8 mouse cellular contexts compared by ENCODE assay signal in the genomic region with DNA sequence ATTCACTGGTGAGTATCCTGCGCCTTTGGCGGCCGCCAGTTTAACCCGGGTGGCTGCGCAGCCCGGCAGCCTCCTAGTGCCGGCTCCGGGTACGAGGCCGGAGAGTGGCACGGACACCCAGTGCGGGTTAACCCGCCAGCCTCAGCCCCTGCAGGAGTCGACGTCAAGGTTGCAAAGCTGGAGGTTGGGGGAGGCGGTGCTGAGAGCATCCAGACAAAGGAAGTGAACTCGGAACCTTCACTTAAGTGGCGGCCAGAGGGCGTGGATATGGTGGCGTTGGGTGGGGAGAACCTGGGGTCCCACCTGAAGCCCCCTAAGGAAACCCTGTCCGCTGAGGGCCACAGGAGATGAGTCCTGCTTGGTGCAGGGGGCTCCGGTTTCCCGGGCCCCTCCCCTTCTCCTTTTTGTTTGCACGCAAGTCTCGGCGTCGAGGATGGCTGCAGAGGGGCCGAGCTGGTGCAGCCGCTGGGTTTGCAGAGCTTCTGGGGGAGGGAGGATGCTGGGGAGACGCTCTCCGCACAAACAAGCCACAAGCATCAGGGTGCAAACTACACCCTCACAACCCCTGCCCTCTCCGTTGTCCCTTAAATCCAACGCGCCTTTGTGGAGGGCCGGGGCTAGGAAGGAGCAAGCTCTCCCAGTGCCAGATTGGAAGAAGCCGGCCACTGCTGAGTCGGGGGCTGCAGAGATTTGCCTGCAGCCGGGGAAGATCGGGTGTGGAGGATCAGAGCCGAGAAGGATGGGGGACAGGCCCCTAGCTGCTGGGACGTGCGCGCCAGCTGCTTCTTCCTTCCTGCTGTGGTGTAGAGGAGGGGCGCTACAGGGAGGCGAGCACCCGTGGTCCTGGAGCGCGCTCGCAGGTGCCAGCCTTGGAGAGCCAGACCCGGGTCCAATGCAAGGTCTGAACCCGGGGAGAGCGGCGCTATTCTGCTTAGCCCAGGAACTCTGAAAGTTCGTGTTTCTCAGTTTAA. TPM values are rescaled to one million over a fixed set of nuclear protein-coding genes. Genes with fewer than 3 reads are reported as not detected.
DNase-seq lines count a peak whose midpoint lies in the region; ATAC-seq and TF ChIP-seq lines count a peak whose summit lies in the region.

No protein-coding gene starts in this region.

- H3K4me2 ChIP-seq in liver, embryonic 15.5 days, result peak overlapping the region; percentile 75

- peak overlapping the region; percentile 98 for H3K27ac ChIP-seq in heart, adult 2 months
- H3K27ac ChIP-seq in liver, embryonic 15.5 days (replicated peaks), result 0 out of 2 replicates have a peak overlapping the region, but pooled peaks have one; percentile 48

- no peaks in the 10 kb centered on the region for H3K9me3 ChIP-seq in liver, embryonic 15.5 days (replicated peaks)

- no peak for TF ChIP-seq POLR2A in heart, adult 2 months (IDR thresholded peaks at IDR 0.05; ENCODE audit: insufficient read depth, low read depth, low read length)

- peak overlapping the region; percentile 88 for H3K4me3 ChIP-seq in heart, adult 2 months
- peak overlapping the region; percentile 56 for H3K4me3 ChIP-seq in liver, embryonic 15.5 days (replicated peaks)

- peak overlapping the region; percentile 95 for H3K9ac ChIP-seq in heart, adult 2 months (ENCODE audit: low read depth, low read length)
- peak overlapping the region; percentile 15; the same call in 1 of the 2 replicates for H3K9ac ChIP-seq in liver, embryonic 15.5 days

- intact Hi-C loops in heart, adult 2 months (cut with DNase I), result loop anchor here (2.0 to 5.0 kb wide), 4 partner anchors 82 to 168 kb away; a partner anchor contains a TSS

- peaks cover 22% of the 10 kb centered on the region for H3K36me3 ChIP-seq in heart, adult 2 months (ENCODE audit: control insufficient read depth, insufficient read depth, low read length)
- H3K36me3 ChIP-seq in liver, embryonic 15.5 days (replicated peaks), result no peaks in the 10 kb centered on the region

- no peaks in the 10 kb centered on the region for H3K27me3 ChIP-seq in heart, adult 2 months (ENCODE audit: control insufficient read depth, insufficient read depth, low read length)
- H3K27me3 ChIP-seq in liver, embryonic 15.5 days, result peaks cover 56% of the 10 kb centered on the region

- WGBS in heart, adult 2 months, result under 1% methylated on average over 54 of the region's 54 CpGs
- WGBS in liver, embryonic 15.5 days (ENCODE audit: insufficient replicate concordance), result 1% methylated on average over 54 of the region's 54 CpGs

- H3K4me1 ChIP-seq in heart, adult 2 months (ENCODE audit: control insufficient read depth, insufficient read depth, low read length), result peaks cover 4% of the 10 kb centered on the region
- peaks cover 14% of the 10 kb centered on the region for H3K4me1 ChIP-seq in liver, embryonic 15.5 days (replicated peaks)

- peaks cover 3% of the 10 kb centered on the region; the same call in 1 of the 2 replicates for H3K79me2 ChIP-seq in heart, adult 2 months (replicated peaks; ENCODE audit: control insufficient read depth, insufficient read depth, low read length)

- peak; percentile 29 for ATAC-seq in liver, embryonic 15.5 days (ENCODE audit: insufficient read depth)

- peak; percentile 70 for DNase-seq in 3T3-L1 (ENCODE audit: low read depth, low spot score)
- DNase-seq in T-cell, adult 2 months (ENCODE audit: low spot score), result peak; percentile 78
- DNase-seq in embryo, embryonic 10 days (ENCODE audit: low spot score), result peak; percentile 69
- peak; percentile 79 to 80 for DNase-seq in heart, adult 2 months
- peak; percentile 33 for DNase-seq in kidney, adult 11 months
- peak; percentile 82 for DNase-seq in naive thymus-derived CD4-positive, alpha-beta T cell, adult 2 months (ENCODE audit: low read depth)
- peak; percentile 68 for DNase-seq in testis, postnatal 10 days (ENCODE audit: low spot score)

- TF ChIP-seq EP300 in heart, adult 2 months (IDR thresholded peaks at IDR 0.05; ENCODE audit: insufficient read depth, low read depth, low read length), result no peak

- peak; percentile 25; the same call in 1 of the 2 replicates for TF ChIP-seq CTCF in heart, adult 2 months (IDR thresholded peaks at IDR 0.05)

RNA-seq across cellular contexts. Expression of a gene that starts 0.8 kb away (rescaled TPM):
- 100 to 1,000 TPM; 354 to 451 TPM for total RNA-seq in heart, adult 2 months (2021)
- 522 and 708 TPM in 2 replicates for polyA plus RNA-seq in heart, adult 2 months (2012; rRNA removed)
- 0.58 and 0.70 TPM in 2 replicates for polyA plus RNA-seq in liver, embryonic 15.5 days (2015; fragmentation: Nextera tagmentation; extraction: Ambion mirVana)

Comparison
In these comparisons a context has a peak if more than half of its experiments do, and no peak if none do; other contexts are left out.
1. Peak in every context shown above with its lines: DNase-seq, ATAC-seq, H3K4me3 ChIP-seq and H3K27ac ChIP-seq.
2. RNA of a gene that starts 0.8 kb away (polyA plus RNA-seq): 522 to 708 TPM in heart, adult 2 months; 0.58 to 0.70 TPM in liver, embryonic 15.5 days; every median in the first group is over 100 times any median in the second.